Mouse (Mus musculus) urinary bladder, postnatal 4 days (tissue): ENCODE data around the gene Nf1.

Source experiments
- DNase-seq, 2 experiments: peaks; one replicate each; pipeline ENCODE4 v3.0.0; 2021 to 2022; ENCODE audit warnings: low spot score in 2 of 2

The Nf1 gene

DNA sequence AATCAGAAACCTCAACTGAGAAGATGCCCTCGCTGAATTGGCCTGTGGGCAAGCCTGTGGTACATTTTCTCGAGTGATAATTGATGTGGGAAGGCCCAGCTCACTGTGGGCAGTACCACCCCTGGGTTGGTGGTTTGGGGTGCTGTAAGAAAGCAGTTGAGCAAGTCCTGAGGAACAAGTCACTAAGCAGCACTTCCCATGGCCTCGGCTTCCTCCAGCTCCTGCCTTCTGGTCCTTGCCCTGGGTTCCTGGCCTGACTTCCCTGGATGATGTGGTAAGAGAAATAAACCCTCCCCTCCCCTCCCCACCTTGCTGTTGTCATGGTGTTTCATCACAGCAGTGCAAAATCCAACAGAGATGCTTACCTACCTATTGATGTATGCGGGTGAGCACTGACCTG lies 11.4 kb upstream of the Nf1 start:
- no peak for DNase-seq

DNA sequence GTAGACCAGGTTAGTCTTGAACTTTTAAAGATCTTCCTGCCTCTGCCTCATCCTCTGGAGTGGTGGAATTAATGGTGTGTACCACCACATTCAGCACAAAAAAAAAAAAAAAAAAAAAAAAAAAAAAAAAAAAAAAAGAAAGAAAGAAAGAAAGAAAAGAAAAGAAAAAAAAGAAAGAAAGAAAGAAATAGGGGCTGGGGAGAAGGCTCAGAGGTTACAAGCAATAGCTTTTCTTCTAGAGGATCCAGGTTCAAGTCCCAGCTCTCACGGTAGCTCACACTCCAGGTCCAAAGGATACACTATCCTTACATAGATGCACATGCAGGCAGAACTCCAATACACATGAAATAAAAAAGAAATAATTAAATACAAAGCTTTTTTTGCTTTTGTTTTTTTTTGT lies 9.9 kb upstream of the Nf1 start:
- no peak for DNase-seq

DNA sequence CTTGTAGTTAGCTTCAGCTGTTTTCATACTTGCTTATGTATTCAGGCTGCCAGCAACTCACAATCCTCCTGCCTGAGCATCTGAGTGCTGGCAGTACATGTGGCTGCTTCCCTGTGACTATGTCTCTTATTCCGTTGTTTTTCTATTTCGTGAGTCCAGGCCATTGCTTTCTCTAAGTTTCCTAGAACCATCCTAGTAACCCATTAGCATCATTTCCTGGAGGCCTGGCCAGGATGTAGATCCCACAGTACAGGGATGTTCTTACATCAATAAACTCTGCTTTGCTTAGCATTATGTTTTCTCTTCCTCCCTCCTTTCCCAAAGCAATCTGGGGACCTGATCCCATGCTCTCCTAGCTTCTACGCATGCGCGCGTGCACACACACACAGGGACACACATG lies 4.4 kb upstream of the Nf1 start:
- DNase-seq = no peak

DNA sequence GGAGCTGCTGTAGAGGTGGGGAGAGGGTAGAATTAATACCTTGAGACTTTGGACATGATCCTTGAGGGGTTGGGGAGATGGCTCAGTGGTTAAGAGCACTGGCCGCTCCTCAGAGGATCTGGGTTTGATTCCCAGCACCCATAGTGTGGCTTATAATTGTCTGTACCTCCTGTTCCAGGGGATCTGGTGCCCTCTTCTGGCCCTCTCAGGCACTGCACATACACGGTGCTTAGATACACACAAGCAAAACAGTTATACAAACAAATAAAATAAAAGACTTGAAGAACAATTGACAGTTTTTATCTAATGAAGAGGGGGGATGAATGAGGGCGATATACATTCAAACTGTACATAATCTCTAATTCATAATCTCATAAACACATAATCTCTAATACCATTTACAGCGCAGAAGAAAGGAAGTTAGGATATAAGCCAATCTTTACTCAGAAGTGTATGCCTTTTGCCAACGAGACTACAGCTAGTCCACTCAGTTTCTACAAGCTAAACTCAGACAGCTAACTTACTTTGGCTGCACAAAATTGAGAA lies 2.7 kb upstream of the Nf1 start:
- DNase-seq = no peak

DNA sequence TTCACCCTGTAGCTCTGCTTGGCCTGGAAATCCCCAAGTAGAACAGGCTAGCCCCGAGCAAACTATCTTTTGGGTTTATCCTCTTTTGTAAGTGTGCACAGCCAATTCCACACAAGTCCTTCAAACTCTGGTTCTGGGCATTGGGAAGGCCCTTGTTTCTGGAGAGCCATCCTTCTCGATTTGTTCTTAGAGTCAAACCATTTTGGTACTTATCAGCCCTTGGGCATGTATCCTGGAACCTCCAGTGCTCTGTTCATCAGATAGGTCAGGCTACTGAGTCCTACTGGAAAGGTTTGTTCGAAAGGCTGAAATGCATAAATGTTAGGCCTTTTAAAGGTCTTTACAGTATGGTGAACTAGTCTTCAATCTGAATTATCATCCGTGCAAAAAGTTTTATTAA lies 872 bp upstream of the Nf1 start:
- no peak for DNase-seq

DNA sequence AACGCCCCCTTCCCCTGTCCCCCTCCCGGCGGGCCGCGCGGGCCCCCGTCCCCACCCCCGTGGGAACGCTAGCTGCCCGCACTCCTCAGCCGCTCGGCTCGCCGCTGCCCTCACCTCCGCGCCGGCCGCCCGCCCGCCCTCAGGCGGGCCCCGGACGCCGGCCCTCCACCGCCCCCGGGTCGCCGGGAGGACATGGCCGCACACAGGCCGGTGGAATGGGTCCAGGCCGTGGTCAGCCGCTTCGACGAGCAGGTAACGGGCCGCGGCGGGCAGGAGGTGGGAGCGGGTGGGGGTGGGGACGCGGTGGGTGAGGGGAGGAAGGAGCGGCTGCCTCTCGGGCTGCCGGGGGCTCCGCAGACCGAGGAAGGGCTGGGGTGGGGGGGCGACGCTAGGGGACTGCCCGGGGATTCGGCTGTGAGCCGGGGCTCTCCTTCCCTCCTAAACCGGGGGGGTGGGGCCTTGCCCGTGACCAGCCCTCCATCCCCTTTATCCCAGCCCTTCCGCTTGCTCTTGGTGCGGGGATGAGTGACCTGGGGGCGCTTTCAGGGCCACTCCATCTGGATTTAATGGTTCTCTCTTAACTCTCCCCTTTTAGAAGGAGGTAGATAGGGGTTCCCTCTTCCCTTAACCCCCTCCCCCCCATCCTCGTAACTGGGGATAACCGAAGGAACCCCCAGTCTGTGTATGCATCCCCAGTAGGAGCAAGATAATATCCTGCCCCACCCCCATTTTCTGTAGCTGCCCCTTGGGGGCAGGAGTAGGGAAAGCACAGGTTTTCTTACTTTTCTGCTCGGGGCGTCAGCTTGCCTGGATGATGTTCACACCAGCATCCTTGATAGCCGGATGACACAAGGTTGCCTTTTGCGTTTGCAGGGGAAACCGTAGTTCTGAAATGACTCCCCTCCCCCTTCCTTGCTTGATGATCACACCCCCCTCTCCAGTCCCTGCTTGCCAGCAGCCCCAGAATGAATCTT lies 602 bp downstream of the Nf1 start:
- DNase-seq = peak in 1 of 2 experiments; percentile 66

DNA sequence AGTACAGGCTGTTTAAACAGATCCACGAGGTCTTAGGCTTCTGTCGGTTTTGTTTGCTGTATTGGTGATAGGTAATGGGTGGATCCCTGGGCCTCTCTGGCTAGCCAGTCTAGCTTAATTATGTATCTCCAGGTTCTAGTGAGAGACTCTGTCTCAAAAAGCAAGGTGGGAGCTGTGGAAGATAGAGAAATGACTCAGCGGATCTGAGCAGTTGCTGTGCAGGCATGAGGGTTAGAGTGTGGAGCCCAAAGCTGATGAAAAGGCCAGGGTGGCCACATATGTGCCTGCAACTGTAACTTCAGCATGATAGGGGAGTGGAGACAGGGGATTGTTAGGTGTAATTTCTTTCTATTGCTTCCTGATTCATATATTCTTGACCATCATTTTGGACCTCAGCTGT lies 17.5 kb downstream of the Nf1 start:
- DNase-seq = no peak

DNA sequence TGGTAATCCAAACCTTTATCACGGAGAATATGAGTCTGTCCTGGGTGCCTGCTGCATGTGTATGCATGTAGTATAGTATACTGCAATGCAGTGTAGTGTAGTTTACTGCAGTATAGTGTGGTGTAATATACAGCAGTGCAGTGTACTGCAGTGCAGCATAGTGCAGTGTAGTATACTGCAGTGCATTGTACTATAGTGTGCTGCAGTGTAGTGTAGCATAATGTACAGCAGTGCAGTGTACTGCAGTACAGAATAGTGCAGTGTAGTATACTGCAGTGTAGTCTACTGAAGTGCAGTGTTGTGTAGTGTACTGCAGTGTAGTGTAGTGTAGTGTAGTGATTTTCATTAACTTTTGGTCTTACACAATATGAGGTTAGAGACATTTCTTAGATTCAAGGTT lies 17.9 kb downstream of the Nf1 start:
- no peak for DNase-seq

DNA sequence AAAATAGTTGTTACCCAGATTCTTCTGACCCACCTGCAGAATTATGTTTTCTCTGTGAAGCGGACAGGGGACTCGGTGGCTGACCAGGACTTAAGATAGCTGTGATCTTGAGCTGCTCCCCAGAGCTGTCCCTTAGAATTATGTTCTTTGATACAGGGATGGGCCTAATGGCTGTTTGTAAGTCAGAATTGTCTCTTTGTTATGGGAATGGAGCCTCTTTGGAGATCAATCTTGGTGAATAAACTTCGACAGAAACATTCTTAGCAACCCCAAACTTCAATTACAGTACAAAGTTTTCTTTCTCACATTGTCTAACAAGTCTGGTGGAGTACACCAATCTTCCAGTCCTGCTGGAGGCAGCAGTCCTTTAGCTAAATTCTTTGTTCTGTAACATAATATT lies 25.5 kb downstream of the Nf1 start:
- DNase-seq = no peak

DNA sequence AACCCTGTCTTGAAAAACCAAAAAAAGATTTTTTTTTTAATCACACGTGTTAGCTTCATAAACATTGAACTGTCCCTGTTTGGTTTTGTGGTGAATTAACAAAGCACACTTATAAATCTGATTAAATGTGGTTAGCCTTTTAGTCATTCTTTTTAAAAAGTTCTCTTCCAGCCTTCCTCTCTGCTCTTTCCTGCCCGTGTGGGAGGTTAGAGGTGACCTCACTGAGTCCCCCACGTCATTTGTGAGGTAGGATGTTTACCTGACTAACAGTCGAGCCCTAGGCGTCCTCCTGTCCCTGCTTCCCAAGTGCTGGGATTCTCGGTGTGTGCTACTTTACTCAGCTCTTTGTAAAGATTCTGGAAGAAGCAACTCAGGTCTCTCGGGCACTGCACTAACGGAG lies 26.8 kb downstream of the Nf1 start:
- DNase-seq = no peak

DNA sequence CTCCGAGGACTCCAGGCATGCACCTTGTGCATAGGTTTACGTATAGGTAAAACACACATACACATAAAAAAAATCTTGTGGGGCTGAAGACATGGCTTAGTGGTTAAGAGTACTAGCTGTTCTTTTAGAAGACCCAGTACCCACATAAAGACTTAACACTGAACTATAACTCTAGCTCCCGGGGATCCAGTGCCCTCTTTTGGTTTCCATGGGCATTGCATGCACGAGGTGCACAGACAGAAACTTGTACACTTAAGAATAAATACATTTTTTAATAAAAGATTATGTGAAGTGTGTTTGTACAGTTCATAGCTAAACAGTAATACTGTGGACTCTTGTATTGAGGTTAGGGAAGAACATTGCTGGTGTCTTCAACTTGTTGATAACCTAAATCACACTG lies 33.5 kb downstream of the Nf1 start:
- no peak for DNase-seq

DNA sequence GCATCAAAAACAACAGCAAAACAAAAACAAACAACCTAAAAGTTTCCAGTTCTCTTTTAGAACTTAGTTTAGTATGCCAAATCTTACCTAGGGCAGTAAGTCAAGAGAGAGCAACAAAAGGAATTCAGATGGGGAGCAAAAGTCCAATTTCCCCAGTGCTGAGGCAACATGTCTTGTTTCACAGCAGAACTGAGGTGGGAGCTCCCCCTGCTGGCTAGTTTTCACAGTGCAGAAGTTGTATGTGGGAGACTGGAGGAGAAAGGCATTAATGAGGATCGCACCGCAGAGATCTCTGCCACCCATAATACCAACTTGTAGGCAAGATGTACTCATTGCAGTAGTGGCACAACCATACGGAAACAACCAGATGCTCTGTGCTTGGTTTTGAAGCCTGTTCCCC lies 58.8 kb downstream of the Nf1 start:
- DNase-seq = peak; percentile 63 to 92

DNA sequence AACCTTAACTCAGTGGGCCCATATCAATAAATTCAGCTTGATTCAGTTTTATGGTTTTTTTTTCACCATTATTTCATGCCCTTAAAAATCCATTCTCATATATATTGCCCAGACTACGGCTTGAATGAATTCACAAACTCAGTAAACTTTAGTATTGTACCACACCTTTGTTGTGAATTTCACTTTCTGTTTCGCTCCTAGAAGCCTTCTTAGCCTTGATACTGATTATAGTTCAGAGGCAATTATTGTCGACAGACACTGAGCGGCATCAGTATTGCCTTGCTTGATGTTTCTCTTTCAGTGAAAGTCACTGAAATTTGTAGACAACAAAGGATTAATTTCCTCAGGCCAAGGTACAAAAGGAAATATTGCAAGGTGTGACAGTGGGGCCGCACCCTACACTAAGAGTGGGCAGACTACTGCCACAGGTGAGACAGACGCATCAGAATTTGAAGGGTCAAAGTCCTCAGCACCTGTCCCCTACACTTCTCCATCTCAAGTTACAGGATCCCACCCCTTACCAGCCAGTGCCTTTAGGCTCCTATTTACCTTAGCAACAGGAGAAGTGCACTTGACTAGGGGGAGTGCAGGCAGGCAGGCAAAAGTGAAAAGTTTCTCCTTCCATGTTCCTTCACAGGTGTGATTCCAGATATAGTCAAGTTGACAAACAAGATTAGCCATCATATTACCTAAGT lies 64.3 kb downstream of the Nf1 start:
- DNase-seq = no peak

DNA sequence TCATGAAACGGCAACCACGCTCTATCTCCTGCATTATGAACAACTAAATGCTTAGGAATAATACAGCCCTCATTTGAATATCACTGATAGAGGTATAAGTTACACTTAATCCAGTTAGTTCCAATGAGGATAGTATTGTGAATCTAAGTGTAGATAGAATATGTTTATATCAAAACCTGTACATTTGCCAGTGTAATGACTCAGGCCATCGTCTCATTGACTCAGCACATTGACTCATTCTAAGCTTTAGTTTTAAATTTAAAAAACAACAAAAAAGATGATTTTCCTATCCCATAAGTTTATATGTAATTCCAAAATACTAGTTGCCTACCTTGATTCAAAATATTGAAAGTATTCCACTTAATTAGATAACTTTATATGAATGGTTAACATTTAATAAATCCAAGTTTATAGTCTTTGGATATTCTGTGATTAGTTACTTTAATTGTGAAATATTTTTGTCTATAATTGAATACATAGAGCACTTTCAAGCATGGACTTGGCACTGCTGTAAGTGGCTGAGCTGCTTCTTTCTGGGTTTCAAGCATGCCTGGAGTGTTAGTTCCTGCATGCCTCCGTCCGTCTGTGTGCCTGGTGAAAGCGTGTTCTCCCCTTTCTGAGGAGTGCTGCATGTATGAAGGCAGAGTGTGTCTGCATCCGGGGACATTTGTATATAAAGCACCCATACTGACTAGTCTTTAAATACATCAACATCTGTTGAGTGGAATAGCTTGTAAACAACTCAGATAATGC lies 74.4 kb downstream of the Nf1 start:
- no peak for DNase-seq

DNA sequence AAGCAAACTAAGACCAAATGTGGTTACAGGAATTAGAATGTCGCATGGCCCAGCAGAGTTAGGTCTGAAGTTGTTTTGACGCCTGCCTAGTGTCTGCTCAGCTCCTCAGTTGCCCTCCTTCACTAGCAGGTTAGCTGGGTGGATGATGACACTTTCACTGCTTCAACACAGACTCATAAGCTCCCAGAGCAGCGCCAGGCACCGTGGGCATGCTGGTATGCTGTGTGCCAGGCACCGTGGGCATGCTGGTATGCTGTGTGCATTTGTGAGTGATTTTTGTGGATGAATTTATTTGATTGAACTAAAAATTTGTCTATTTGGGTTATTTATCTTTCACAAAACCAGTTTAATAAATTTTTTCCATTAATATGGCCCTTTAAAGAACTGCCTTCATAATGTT lies 83.0 kb downstream of the Nf1 start:
- no peak for DNase-seq

DNA sequence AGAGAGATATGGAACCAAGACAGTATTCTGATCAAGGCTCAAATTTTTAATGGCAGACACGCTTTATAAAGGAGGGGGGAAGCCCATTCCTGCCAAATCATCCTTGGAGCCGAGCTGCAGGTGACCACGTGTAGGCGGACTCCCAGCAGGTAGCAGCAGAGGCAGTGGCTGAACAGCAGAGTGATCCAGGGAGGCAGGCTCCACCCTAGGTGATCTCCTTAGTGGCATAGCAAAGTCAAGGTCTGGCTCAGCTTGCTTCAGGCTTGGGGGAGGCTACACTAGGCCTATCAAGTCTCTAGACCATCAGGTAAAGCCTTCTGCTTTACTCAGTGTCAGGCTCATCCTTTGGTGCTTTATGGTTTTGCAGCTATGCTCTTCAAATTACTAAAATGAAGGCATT lies 87.1 kb downstream of the Nf1 start:
- DNase-seq = no peak

DNA sequence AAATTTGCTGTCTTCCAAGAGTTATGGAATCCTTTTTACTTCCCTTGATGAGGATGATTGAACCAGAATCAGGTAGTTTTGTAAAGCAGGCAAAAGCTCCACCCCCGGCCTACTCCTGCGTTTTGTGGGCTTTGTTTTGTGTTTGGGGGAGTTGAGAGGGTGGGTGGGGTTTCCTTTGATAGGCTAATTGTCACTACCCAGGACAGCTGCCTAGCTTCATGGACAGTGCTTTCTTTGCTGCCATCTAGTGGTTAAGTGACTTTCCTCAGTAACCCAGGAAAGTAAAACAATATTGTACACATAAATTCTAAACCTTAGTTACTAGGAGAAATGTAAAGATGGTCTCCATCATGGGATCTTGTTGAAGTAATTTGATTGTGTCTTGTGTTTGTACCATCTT lies 88.1 kb downstream of the Nf1 start:
- DNase-seq = no peak

DNA sequence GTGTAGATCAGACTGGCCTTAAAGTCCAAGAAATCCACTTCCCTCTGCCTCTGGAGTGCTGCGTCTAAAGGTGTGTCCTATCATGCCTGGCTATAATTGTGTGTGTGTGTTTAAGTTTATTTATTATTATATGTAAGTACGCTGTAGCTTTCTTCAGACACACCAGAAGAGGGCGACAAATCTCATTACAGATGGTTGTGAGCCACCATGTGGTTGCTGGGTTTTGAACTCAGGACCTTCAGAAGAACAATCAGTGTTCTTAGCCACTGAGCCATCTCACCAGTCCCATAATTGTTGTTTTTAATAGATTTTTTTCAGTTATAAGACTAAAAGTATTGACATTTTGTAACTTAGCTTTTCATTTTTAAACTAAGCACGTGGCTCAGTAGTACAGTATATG lies 95.8 kb downstream of the Nf1 start:
- no peak for DNase-seq

DNA sequence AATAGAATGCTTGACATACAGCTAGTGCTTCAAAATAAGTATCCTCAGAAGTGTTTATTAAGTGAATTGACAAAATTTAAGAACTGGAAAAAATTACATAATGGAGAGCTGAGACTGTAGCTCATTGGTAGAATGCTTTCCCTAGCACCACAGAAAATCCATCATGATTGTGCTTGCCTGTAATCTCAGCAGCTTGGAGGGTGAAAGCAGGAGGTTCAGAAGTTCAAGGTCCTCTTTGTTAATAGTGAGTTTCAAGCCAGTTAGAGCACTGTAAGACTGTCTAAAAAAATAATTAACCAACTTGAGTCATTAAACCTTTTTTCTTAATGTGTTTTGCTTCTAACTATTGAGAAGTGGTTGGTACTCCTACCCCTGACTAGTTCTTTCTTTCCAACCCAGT lies 108.9 kb downstream of the Nf1 start:
- DNase-seq = no peak

DNA sequence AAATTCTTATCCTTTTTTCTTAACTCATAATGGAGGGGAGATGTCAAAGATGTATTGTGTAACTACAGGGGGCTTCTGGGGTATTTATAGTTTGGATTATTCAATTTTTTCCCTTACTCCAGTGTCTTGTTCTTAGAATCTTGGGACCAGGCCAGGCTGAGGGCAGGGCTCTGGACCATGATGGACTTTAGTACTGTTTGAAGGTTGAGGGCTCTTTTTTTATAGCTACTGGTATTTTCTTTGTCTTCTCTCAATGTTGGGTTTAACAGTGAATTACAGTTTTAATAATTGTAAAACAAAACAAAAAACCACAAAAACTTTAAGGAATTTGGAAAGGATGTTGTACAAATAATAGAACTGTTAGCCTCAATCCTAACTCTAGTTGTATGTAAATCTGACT lies 113.5 kb downstream of the Nf1 start:
- no peak for DNase-seq

DNA sequence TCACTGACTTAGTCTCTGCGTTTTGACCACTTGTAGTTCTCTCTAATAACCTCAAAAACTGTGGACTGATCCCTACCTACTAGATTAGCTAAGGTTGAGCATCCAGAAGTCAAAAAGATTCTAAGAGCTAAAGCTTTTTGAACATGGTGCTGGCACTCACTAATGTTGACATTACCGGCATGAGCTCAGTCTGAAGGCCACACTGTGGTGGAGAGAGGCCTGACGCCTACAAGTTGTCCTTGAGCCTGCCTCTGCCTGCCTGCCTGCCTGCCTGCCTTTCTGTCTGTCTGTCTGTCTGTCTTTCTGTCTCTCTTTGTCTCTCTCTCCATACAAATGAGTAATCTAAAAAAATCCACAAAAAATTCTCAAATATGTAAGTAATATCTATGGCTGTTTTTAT lies 118.4 kb downstream of the Nf1 start:
- no peak for DNase-seq

DNA sequence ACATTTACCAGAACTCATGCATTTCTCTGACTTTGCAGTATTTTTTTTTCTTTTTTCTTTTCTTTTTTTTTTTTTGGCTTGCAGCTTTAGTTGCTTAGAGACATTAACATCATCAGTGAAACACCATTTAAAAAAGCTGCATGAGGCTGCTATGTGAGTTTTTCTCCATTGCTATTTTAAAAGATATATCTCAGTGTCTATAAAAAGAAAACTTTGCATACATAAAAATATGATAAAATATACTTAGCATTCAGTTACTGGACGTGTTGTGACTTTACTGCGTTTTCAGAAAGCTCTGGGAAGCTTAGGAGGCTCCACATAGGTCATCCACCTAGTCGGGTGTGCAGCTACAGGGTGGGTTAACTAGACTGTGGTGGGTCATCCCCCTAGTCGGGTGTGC lies 120.4 kb downstream of the Nf1 start:
- DNase-seq = no peak
